Mouse (Mus musculus) cerebellum, postnatal 4 days (tissue): ENCODE measurements around the gene Epb41.

Experiments used
- DNase-seq, 2 experiments: peaks; one replicate each; pipeline ENCODE4 v3.0.0; 2022; ENCODE audit warnings: low spot score in 2 of 2, mixed read lengths in 1 of 2

Epb41 gene

GRCm38 (mm10) chr4:132074077-132074932 is 816 bp downstream of the Epb41 start, which contains the start of gene Gm10300:
Gene Gm10300, plus strand, starts transcription at chr4:132074697.
- DNase-seq, result no peak

- no peak for DNase-seq
These were observed 2.2 kb downstream of the Epb41 start for GRCm38 (mm10) chr4:132072946-132073345.

GRCm38 (mm10) chr4:132072156-132072555 is 3.0 kb downstream of the Epb41 start:
- no peak for DNase-seq

- DNase-seq, result no peak
These were observed 3.4 kb downstream of the Epb41 start for GRCm38 (mm10) chr4:132071674-132072073.

GRCm38 (mm10) chr4:132067938-132068235 is 7.2 kb downstream of the Epb41 start:
- no peak for DNase-seq

- DNase-seq, result no peak
These were observed 7.8 kb downstream of the Epb41 start for GRCm38 (mm10) chr4:132067112-132067937.

- DNase-seq, result peak in 1 of 2 experiments; percentile 25
These were observed 8.9 kb downstream of the Epb41 start for GRCm38 (mm10) chr4:132066101-132066773.

- DNase-seq, result no peak
These were observed 9.5 kb downstream of the Epb41 start for GRCm38 (mm10) chr4:132065578-132065977.

- no peak for DNase-seq
These were observed 10.6 kb downstream of the Epb41 start for GRCm38 (mm10) chr4:132064550-132064949.

GRCm38 (mm10) chr4:132062934-132063884 is 11.9 kb downstream of the Epb41 start:
- DNase-seq, result no peak

GRCm38 (mm10) chr4:132062289-132062688 is 12.8 kb downstream of the Epb41 start:
- no peak for DNase-seq

- no peak for DNase-seq
These were observed 14.9 kb downstream of the Epb41 start for GRCm38 (mm10) chr4:132060040-132060832.

GRCm38 (mm10) chr4:132059541-132059940 is 15.6 kb downstream of the Epb41 start:
- DNase-seq, result no peak

- DNase-seq, result no peak
These were observed 17.8 kb downstream of the Epb41 start for GRCm38 (mm10) chr4:132057311-132057710.

- DNase-seq, result no peak
These were observed 23.5 kb downstream of the Epb41 start for GRCm38 (mm10) chr4:132051321-132052275.

- no peak for DNase-seq
These were observed 25.4 kb downstream of the Epb41 start for GRCm38 (mm10) chr4:132049549-132050200.

GRCm38 (mm10) chr4:132048995-132049404 is 26.1 kb downstream of the Epb41 start:
- peak; percentile 74 to 92 for DNase-seq
